Mouse (Mus musculus): Measurements from ENCODE around the gene Eif4h.

GRCm38 (mm10) chr5:134671335-134672197 lies 32.3 kb upstream of the Eif4h start:
- no peak for TF ChIP-seq MAFK (IDR thresholded peaks at IDR 0.05; ENCODE audit: insufficient read depth, low read depth, low read length)
- no peak for TF ChIP-seq HCFC1 (IDR thresholded peaks at IDR 0.05; ENCODE audit: borderline replicate concordance, insufficient read depth, low read length)
- TF ChIP-seq ZNF384 (IDR thresholded peaks at IDR 0.05; ENCODE audit: low read depth, low read length): no peak
- TF ChIP-seq CHD2 (IDR thresholded peaks at IDR 0.05; ENCODE audit: low read depth, low read length): no peak
- TF ChIP-seq ZC3H11A (IDR thresholded peaks at IDR 0.05; ENCODE audit: borderline replicate concordance, low read depth, low read length): no peak
